1 mouse cellular context compared by ENCODE assay signal in the genomic region with DNA sequence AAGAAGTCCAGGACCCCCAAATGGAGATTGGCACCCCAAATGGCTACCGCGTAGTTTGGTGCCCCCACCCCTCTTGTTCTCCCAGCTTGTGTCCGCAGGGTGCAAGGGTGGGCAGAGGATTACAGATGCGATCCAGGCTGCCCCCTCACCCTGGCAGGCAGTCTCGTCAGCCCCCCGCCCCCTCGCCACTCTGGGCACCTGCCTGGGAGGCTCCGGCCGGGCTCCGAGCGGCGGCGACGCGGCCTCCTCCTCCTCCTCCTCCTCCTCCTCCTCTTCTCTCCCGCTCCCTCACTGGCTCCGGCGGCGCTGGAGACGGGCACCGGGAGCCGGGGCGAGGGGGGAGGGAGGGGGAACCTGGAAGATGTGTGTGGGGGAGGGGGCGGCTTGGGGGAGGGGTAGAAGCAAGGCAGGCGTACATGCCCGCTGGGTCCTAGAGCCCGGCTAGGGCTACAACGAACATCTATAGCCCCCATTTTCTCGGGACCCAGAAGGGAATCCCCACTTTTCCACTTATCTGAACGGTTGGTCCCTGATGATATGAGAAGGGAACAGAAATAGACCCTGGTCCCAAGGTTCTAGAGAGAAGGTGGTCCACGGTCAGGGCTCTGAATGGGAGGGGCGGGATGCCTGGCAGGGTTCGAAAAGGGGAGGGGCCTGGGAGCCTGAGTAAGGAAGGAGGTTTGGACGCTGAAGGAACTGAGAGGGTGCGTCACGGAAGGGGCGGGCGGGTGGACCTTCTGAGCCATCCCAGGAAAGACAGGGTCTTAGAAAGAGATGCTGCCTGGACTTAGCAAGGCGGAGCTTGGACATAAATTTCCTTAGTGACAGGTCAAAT.
TF ChIP-seq lines count a peak whose summit lies in the region.

No protein-coding gene starts in this region.

TF ChIP-seq in MEL, 35 proteins besides CTCF, POLR2A, EP300 and RAD21:
- TF ChIP-seq NRF1 (IDR thresholded peaks at IDR 0.05; ENCODE audit: insufficient read depth, low read depth, low read length, poor library complexity, severe bottlenecking) (no peak), UBTF (IDR thresholded peaks at IDR 0.05; ENCODE audit: borderline replicate concordance, insufficient read depth, low read depth, low read length) (no peak), MAZ (IDR thresholded peaks at IDR 0.05; ENCODE audit: low read depth, low read length) (peak; percentile 82), HCFC1 (IDR thresholded peaks at IDR 0.05; ENCODE audit: low read depth, low read length) (0 out of 2 replicates have a peak, but pooled peaks have one; percentile 58), CHD2 (IDR thresholded peaks at IDR 0.05; ENCODE audit: low read length) (peak; percentile 74), CHD1 (IDR thresholded peaks at IDR 0.05; ENCODE audit: low read depth, low read length) (no peak), TCF12 (IDR thresholded peaks at IDR 0.05; ENCODE audit: low read depth, low read length) (0 out of 2 replicates have a peak, but pooled peaks have one; percentile 11), SIN3A (IDR thresholded peaks at IDR 0.05; ENCODE audit: low read length) (peak; percentile 71)
